Mouse (Mus musculus): ENCODE measurements at regions not wholly inside any gene's neighbourhood (a gene's known extent, or its start where the extent isn't known, plus 50 kb on each side); places are given as distances from the start of the nearest gene placed in this dataset.

DNA sequence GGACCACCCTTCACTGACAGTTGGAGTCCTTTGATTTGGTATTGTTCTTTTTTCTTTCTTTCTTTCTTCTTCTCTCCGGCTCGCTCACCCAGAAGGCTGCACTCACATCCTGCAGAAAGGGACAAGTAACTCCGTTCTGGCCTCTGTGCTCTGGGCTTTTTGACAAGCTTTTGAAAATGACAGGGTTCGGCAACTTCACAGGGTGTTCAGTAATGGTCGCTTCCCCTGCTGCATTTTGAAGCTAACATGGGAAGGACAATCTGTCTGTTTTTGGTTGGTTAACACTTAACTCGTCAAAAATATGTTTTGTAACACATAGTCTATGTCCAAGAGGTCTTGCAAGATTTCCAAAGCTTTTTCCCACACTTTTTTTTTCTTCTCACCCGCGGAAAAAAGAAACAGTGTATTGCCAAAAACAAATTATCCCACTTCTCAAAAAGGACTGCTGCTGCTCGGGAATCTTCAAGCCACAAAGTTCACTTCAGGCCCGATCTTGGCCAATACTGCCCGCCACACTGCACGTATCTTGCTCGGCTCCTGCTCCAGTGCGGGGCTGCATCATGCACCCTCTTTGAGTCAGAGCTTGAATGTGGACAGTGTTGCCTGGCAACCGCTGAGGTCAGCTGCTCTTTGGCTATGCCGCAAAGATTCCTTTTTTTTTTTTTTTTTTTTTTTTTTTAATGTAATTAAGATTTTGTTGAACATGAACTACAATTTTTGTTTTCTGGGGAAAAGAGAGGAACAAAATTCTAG lies 209.4 kb upstream of the Inhba start:
- DNase-seq (ENCODE audit: low spot score in 2 of 2): peak in 1 of 2 experiments; percentile 38
- intact Hi-C loops (cut with DNase I): no loop called here

DNA sequence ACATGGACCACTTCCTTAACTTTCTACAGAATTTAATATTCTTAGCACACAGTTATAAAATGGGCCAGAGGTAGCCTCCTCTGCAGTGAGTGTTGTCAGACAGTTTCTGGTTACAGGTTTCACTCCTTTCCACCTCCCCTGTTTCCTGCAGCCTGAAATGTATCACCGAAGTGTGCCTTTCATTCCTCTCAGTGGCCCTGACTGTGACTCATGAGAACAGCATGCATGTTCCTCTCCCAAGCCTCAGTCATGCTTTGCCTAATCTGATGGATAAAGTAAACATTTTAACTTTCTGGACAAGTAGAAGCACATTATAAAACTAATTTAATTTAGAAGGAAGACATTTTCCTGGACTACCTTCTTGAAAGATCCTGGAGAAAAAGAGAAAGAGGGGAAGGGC lies 207.7 kb upstream of the Inhba start:
- intact Hi-C loops (cut with DNase I): no loop called here

DNA sequence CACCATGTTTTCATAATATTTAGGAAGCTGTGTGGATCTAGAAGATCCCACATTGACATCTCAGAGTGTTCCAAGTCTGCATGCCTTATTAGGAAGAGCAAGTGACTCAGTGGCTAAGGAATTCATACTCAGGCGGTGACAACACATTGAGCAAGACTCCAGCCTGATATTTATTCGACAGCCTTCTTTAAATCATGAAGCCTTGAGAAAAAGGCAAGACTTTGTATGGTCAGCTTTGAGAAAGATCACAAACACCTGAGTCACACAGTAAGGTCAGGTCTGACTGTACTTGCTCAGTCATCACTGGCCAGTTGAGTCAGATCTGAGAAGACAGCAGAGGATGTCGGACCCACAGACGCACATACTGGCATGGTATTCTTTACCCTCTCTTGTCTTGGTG lies 204.7 kb upstream of the Inhba start:
- intact Hi-C loops (cut with DNase I): no loop called here
- no peak for DNase-seq (ENCODE audit: low spot score in 2 of 2)

More for the DNA sequence above, 207.7 kb upstream of the Inhba start:
- no peak for DNase-seq (ENCODE audit: low spot score in 2 of 2)

DNA sequence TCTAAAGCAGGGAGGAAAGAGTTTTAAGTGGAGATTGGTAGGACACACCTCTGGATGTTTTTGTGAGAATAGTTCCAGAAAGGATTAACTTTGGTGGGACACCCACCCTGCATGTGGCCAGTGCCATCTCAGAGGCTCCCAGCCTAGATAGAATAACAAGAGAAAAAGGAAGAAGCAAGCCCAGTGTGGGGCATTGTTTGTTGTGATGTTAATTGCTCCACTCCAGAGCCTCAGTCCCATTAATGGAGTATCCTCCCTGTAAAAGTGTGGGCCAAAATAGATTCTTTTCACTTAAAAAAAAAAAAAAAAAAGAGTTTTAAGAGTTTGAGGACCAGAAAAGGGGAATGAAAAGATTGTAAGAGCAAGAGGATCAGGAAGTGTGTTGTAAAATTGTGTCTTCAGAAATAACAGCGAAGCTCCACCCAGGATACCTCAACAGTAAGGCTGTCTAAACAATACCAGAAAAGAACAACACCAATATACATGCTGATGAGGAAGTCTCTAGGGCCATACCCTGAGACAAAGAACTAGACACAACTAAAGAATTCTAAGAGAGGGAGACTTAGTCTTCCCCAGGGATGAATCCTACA lies 189.3 kb upstream of the Inhba start:
- no peak for DNase-seq (ENCODE audit: low spot score in 2 of 2)
- intact Hi-C loops (cut with DNase I): no loop called here

DNA sequence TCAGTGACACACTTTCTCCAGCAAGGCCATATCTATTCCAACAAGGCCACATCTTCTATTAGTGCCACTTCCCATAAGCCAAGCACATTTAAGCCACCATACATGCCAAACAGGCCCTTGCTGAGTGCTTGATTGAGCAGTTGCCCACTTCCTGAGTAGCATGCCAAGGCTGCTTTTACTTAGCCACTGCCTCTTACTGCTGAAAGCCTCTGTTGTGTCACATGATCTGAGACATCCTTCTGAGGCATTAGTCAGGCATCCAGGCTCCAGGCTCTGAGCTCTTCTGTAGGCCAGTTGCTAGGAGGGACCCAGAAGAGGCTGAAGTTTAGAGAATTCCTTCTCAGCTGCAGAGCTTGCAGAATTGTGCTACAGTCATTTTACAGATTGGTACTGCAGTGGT lies 165.8 kb upstream of the Inhba start:
- intact Hi-C loops (cut with DNase I): no loop called here
- no peak for DNase-seq (ENCODE audit: low spot score in 2 of 2)

DNA sequence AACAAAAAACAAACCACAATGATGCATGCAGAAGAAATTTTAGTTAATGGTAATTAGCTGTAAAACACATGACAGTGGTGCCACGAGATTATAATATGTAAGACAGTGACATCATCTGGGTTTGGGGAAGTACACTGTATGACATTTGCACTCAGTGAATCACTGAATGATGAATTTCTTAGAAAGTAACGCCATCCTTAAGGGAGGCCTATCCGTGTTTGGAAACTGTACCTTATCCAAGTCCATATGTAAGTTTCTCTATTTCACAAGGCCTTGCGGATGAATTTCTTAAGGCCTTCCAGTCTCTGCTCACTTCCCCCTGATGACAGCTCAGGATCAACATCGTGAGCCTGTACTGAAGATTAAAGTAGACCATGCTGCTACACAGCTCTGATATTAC lies 163.6 kb upstream of the Inhba start:
- intact Hi-C loops (cut with DNase I): no loop called here

DNA sequence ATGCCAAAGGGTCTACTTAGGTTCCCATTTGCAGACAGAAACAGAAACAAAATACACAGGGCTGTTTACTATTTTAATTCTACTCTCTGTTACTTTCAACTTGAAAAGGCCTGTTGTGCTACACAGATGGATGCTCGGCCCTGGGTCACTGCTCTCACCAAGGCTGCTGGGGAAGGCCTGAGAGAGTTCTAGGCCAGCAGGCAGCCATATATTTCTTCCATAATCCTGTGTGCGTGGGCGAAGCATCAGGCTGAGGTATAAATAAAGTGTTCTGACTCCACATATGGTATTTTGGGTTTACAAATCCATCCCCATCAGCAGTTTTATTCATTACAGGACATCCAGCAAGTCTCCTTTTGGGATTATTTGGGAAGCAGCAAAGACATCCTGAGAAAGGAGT lies 162.5 kb upstream of the Inhba start:
- DNase-seq (ENCODE audit: low spot score in 2 of 2): peak; percentile 6 to 32
- intact Hi-C loops (cut with DNase I): no loop called here

More for the DNA sequence above, 163.6 kb upstream of the Inhba start:
- no peak for DNase-seq (ENCODE audit: low spot score in 2 of 2)

DNA sequence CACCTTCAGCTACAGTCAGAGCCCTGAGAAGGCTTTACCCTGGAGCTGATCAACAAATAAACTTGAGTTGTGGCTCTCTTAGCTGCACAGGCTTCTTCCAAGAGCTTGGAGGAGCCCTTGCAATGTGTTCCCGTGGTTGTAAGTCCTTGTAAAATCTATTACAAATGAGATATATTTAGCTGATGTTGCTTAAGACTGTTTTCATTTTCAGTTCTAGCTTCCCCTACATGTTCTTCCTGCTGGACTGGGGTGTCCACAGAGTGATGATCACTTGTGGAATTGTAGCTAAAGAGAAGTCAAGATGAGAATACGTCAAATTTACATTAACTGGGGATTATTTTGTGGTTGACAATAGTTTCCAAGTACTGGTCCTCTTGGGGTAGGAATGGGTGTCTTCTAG lies 161.3 kb upstream of the Inhba start:
- intact Hi-C loops (cut with DNase I): no loop called here

DNA sequence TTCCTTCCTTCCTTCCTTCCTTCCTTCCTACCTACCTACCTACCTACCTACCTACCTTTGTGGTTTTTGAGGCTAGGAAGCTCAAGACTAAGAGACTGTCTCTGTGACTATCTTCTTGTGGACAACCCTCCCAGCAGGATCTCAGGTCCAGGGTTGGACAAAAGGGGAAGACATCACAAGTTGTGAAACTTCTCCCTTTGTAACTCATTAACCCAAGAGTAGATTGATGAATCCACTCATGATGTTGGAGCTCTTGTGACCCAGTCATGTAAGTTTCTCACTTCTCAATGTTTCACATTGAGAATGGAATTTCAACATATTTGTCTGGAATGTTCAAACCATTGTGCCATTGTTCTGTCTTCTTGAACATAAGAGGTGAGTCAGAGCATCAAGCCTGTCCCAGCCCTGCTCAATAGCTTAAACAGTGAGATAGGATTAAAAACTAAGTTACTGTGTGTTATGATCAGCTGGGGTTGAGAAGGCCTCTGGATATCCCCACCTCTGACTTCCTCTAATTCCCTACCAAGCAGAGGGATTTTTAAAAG lies 158.6 kb upstream of the Inhba start:
- no peak for DNase-seq (ENCODE audit: low spot score in 2 of 2)

More for the DNA sequence above, 161.3 kb upstream of the Inhba start:
- DNase-seq (ENCODE audit: low spot score in 2 of 2): no peak

DNA sequence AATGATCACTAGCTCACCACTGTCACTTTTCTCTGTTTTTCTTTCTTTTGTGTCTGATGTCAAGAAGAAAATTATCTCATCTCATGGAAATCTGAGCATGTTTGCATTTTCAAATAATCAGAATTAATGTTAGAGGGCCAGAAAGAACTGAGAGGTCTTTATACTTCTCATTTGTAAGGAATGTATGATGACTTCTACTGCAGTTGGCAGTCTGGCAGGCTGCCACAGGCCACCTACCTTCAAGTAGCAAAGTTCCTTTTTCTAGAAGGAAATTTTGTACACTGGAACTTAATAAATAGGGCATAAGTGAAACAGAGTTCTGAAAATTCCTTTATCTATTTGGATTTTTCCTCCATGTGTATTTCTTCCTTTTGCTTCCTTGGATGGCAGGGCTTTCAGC lies 148.7 kb upstream of the Inhba start:
- intact Hi-C loops (cut with DNase I): no loop called here
- no peak for DNase-seq (ENCODE audit: low spot score in 2 of 2)

More for the DNA sequence above, 158.6 kb upstream of the Inhba start:
- intact Hi-C loops (cut with DNase I): no loop called here

DNA sequence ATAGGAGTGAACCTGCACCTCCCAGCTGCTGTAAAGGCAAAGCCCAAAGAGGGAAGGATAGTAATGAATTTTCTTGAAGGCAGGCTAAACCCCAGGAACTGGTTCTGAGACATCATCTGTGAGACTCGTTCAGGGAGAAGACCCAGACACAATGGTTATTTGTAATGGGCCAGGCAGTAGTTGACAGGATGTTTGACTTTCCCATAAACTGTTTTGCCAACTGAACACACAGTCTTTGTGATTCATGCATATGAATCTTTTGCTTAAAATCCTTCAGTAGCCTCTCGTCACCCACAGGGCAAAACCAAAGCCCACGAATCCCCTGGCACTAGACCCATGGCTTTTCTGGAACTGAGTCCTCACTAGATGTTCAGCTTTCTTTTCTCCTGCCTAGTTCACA lies 148.3 kb upstream of the Inhba start:
- DNase-seq (ENCODE audit: low spot score in 2 of 2): no peak
- intact Hi-C loops (cut with DNase I): no loop called here

DNA sequence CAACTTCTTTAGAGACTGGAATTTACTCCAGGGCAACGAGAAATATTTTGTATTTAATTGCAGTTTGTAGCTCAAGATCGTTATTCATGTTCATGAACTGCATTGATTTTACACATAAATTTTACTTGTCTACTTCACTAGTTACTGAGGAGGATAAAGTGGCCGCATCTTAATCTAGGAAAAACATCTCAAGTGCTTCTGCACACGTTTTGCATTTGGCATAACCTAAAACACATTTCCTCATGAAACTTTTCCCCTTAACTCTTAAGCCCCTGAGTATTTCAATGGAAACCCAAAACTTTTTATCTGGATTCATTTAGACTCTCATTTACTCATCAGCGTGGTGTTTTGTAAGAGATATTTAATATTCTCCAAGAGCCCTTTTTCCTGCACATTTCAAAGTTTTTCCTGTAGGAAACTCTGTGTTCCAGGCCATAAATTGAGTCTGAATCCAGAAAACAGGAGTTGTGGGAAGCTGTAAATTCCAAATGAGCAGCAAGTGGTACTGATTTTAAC lies 144.5 kb upstream of the Inhba start:
- intact Hi-C loops (cut with DNase I): no loop called here
- no peak for DNase-seq (ENCODE audit: low spot score in 2 of 2)

DNA sequence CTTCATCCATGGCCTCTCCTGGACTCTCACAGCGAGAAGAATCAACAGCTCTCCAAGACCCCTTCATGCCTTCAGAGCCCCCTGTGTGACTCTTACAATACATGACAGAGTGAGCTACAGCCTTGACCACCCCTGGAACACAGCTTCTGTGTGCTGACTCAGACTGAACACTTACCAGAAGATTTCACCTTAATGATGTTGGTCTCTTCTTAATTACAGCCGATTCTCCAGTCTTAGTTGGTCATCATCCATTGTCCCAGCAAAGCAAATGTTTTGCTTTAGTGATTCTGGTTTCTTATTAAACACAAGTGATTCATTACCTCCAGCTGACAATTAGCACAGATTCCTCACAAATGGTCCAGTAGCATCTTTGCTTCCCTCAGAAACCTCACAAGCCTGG lies 134.0 kb upstream of the Inhba start:
- intact Hi-C loops (cut with DNase I): no loop called here
- DNase-seq (ENCODE audit: low spot score in 2 of 2): no peak

DNA sequence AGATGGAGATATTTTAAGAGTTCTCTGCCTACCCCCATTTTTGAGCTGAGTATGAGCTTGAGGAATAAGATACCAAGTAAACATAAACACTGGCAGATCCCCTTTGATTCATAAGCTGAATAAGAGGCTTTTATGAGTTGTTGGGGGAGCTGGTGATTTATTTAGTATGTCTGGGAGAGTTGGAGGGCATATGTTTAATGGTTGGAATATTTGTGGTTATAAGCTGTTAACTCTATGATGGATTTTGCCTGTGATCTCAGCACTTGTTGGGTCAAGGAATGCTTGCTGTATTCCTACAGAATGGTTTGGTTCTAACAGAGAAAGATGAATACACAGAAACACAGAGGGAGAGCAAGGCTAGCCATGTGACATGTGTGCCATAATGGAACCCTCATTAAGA lies 132.1 kb upstream of the Inhba start:
- intact Hi-C loops (cut with DNase I): no loop called here
- no peak for DNase-seq (ENCODE audit: low spot score in 2 of 2)

DNA sequence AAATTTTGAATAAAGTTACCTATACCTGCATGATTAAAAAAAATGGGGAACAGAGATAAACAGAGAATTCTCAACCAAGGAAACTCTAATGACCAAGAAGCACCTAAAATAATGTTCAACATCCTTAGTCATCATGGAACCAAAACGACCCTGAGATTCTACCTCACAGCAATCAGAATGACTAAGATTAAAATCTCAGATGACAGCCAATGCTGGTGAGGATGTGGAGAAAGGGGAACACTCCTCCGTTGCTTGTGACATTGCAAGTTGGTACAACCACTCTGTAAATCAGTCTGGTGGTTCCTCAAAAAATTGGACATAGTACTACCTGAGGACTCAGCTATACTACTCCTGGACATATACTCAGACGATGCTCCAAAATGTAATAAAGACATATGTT lies 120.9 kb upstream of the Inhba start:
- no peak for DNase-seq (ENCODE audit: low spot score in 2 of 2)
- intact Hi-C loops (cut with DNase I): no loop called here

DNA sequence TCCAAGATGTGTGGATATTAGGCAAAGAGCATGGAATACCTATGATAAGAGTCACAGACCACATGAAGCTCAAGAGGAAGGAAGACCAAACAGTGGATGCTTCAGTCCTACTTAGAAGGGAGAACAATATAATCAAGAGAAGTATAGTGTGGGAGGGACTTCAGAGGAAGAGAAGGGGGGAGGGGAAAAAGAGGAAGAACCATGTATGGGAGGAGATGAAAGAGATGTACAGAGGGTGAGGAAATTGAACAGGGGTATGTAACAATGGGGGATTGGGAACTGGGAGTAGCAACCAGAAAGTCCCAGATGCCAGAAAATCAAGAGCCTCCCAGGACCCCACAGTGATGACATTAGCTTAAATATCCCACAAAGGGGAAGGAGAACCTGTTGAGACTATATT lies 120.2 kb upstream of the Inhba start:
- intact Hi-C loops (cut with DNase I): no loop called here
- DNase-seq (ENCODE audit: low spot score in 2 of 2): no peak

DNA sequence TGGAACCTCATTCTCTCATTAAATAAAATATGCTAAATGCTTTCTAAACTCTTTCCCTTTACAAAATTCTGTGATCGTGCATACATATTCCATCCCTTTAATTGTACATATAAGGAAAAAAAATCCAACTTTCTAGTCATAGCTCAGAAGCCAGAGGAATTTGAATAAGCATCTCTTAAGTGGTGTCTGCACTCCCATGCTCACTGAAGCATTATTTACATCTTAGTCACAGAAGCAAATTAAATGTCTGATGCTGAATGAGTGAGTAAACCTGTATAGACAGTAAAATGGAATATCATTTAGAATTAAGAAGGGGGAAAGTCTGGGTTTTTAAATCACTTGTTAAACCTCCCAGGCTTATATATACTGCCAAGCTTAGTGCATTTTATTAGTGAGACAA lies 113.5 kb upstream of the Inhba start:
- intact Hi-C loops (cut with DNase I): no loop called here
- no peak for DNase-seq (ENCODE audit: low spot score in 2 of 2)

DNA sequence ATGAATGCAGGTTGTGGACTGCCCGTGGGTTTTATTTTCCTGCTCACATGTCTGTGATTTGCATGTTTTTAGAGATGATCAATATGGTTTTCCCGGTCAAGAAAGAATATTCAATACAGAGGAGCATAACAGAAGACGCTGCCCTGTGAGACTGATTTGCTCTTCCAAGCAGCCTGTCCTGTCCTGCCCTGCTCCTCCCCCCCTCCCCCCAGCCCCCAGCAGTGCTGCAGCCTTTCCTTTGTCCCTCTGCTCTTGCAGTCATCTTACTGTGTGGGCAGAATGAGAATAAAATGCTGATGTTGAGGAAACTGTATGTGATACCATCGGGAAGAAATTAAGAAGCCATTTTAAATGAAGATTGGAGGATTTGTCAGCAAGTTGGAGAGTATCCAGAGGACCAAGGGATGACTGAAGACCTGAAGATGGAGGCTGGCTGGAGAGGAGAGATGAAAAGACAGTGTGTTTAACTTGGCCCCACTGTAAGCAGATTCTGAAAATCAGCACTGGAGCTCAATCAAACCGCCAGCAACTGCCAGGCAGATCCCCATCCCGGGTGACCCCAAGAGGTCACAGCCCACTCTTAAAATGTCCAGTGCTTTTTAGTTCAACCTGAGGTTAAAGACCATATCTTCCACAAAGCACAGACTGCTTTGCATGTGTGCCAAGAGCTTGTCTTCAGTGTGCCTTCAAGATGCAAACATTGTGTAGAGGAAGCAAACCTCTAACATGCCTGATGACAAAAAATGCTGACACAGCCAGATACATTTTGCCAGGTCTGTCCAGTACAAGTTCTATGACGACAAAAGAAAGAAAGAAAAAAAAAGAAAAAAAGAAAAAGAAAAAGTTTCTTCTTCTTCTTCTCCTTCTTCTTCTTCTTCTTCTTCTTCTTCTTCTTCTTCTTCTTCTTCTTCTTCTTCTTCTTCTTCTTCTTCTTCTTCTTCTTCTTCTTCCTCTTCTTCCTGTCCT lies 109.7 kb upstream of the Inhba start:
- intact Hi-C loops (cut with DNase I): no loop called here

DNA sequence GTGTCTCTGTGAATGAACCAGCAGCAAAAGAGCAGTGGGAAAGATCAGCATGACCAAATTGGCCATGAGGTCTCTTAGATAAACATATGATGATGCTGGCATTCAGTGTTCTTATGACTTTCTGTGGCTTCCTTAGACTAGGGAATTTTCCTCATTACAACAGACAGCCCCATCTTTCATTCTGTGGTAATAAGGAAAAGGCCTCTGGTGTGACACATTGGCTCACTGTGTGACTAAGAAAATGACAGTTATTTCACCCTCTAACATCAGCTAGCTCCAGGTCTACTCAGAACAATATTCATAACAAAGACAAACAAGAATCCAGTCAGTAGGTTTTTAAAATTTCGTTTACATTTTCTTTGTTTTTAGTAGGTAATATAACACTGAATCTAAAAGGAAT lies 103.8 kb upstream of the Inhba start:
- intact Hi-C loops (cut with DNase I): no loop called here
- no peak for DNase-seq (ENCODE audit: low spot score in 2 of 2)

More for the DNA sequence above, 109.7 kb upstream of the Inhba start:
- no peak for DNase-seq (ENCODE audit: low spot score in 2 of 2)

DNA sequence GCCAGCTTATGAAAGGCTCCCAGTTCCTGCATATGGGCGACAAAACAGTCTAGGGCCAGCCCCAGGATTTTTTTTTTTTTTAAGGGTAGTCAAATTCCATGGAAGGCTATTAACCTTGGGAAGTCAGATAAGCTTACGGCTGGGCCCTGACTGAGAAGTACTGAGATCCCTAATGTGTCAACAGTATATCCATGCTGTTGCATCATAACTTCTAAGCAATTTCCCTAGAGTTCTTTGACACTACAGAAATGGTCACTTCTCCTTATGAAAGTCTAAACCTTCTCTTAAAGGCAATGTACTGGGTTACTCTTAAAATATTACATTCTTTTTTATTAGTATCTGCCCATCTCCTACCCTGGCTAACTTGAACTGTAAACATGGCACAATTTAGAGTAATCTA lies 101.1 kb upstream of the Inhba start:
- intact Hi-C loops (cut with DNase I): no loop called here
- DNase-seq (ENCODE audit: low spot score in 2 of 2): no peak

All from left cerebral cortex, postnatal 25 days (tissue).